9 mouse cellular contexts compared by ENCODE assay signal in genomic region chr4:123584084-123584719, GRCm38 (mm10).
DNase-seq lines count a peak whose midpoint lies in the region; ATAC-seq lines count a peak whose summit lies in the region.
"Had no signal": no experiment of that assay in that cellular context is flagged by ENCODE, and none has a peak within 500 bp of the region (broad histone marks: within the 10 kb centered on the region; RNA-seq: fewer than 3 reads in every experiment).

No protein-coding gene starts in this region.

- H3K4me2 ChIP-seq in midbrain, embryonic 15.5 days, result no peak overlapping the region
- H3K4me2 ChIP-seq: neural tube, embryonic 12.5 days had no signal

- no peaks in the 10 kb centered on the region for H3K27me3 ChIP-seq in midbrain, embryonic 15.5 days (replicated peaks)
- H3K27me3 ChIP-seq: neural tube, embryonic 12.5 days had no signal

- peak; percentile 83 for ATAC-seq in inflammation-experienced regulatory T-cells, adult 6 months
- no peak for ATAC-seq in midbrain, embryonic 15.5 days (replicated peaks)
- ATAC-seq in erythroblast, adult 5-6 weeks (replicated peaks; ENCODE audit: low FRiP score, poor library complexity, severe bottlenecking), result no peak

- H3K4me1 ChIP-seq in midbrain, embryonic 15.5 days, result peaks cover 19% of the 10 kb centered on the region

- no peaks in the 10 kb centered on the region for H3K9me3 ChIP-seq in midbrain, embryonic 15.5 days
- H3K9me3 ChIP-seq: neural tube, embryonic 12.5 days had no signal

- H3K36me3 ChIP-seq in midbrain, embryonic 15.5 days (replicated peaks), result no peaks in the 10 kb centered on the region
- H3K36me3 ChIP-seq: neural tube, embryonic 12.5 days had no signal

- 25% methylated on average over 8 of the region's 8 CpGs for WGBS in midbrain, embryonic 15.5 days

- no peak overlapping the region for H3K4me3 ChIP-seq in midbrain, embryonic 15.5 days
- H3K4me3 ChIP-seq: neural tube, embryonic 12.5 days had no signal

- H3K9ac ChIP-seq in midbrain, embryonic 15.5 days, result no peak overlapping the region
- H3K9ac ChIP-seq: neural tube, embryonic 12.5 days had no signal

- DNase-seq in spleen, postnatal 36 days (ENCODE audit: low spot score in 2 of 2), result peak; percentile 34 to 54
- DNase-seq in spleen, postnatal 4 days (ENCODE audit: low spot score in 2 of 2), result no peak
- DNase-seq in embryo, embryonic 11 days, result peak; percentile 50
- DNase-seq in layer of hippocampus, adult 18-20 months (ENCODE audit: low spot score in 2 of 2), result no peak
- no peak for DNase-seq in gastrocnemius, postnatal 4 days (ENCODE audit: low spot score in 2 of 2)

- H3K27ac ChIP-seq in midbrain, embryonic 15.5 days, result peak overlapping the region; percentile 45; the same call in 1 of the 2 replicates
- H3K27ac ChIP-seq: neural tube, embryonic 12.5 days had no signal

Comparison
In these comparisons a context has a peak if more than half of its experiments do, and no peak if none do; other contexts are left out.
1. DNase-seq: peak in spleen, postnatal 36 days (2 of 2) and embryo, embryonic 11 days (single experiment); none in spleen, postnatal 4 days (0 of 2), layer of hippocampus, adult 18-20 months (0 of 2) and gastrocnemius, postnatal 4 days (0 of 2).